Comparison of ENCODE assay signal across 16 mouse cellular contexts in genomic region chr2:125092123-125092522, GRCm38 (mm10). TPM values are rescaled to one million over a fixed set of nuclear protein-coding genes. Genes with fewer than 3 reads are reported as not detected.
DNase-seq lines count a peak whose midpoint lies in the region; ATAC-seq and TF ChIP-seq lines count a peak whose summit lies in the region.
"Not testable (repeated sequence)": the region's sequence is repeated elsewhere in the genome, so short reads cannot be mapped to it uniquely, and the experiment has no call there.
"Had no signal": no experiment of that assay in that cellular context is flagged by ENCODE, and none has a peak within 500 bp of the region (broad histone marks: within the 10 kb centered on the region; RNA-seq: fewer than 3 reads in every experiment).

No protein-coding gene starts in this region.

- H3K27ac ChIP-seq in gastrocnemius, adult 2 months; kidney, embryonic 16.5 days (ENCODE audit: low read length); layer of hippocampus, adult 2 months: not testable (repeated sequence)

- not testable (repeated sequence) for H3K4me2 ChIP-seq in kidney, embryonic 16.5 days (replicated peaks; ENCODE audit: low read depth, low read length)

- not testable (repeated sequence) for DNase-seq in gastrocnemius, adult 2 months; layer of hippocampus, adult 2 months (ENCODE audit: low spot score in 2 of 2)
- peak; percentile 4 for DNase-seq in induced T-regulatory cell, adult 2 months (ENCODE audit: low read depth)

- not testable (repeated sequence) for H3K27me3 ChIP-seq in kidney, embryonic 16.5 days (ENCODE audit: insufficient read depth, low read length)

- intact Hi-C loops in gastrocnemius, adult 2 months (cut with DNase I), result not testable (repeated sequence)

- TF ChIP-seq CTCF in gastrocnemius, adult 2 months (IDR thresholded peaks at IDR 0.05), result peak; percentile 2; the same call in 1 of the 2 replicates
- peak; percentile 38 for TF ChIP-seq CTCF in layer of hippocampus, adult 2 months (conservative IDR thresholded peaks at IDR 0.05)

- peaks cover 37% of the 10 kb centered on the region for H3K36me3 ChIP-seq in kidney, embryonic 16.5 days (ENCODE audit: insufficient read depth, low read length)

- H3K9ac ChIP-seq in kidney, embryonic 16.5 days (replicated peaks; ENCODE audit: low read length), result not testable (repeated sequence)

- not testable (repeated sequence) for H3K9me3 ChIP-seq in kidney, embryonic 16.5 days (ENCODE audit: low read length)

- ATAC-seq in kidney, embryonic 16.5 days (ENCODE audit: low FRiP score, low TSS enrichment), result peak; percentile 42; the same call in 1 of the 2 replicates

- not testable (repeated sequence) for H3K4me1 ChIP-seq in kidney, embryonic 16.5 days (ENCODE audit: insufficient read depth, low read length)

- WGBS in kidney, embryonic 16.5 days, result 74% methylated on average over 3 of the region's 3 CpGs

- not testable (repeated sequence) for H3K4me3 ChIP-seq in gastrocnemius, adult 2 months; kidney, embryonic 16.5 days (ENCODE audit: low read length); layer of hippocampus, adult 2 months

RNA-seq across cellular contexts. Expression of gene Slc24a5, which starts 24.2 kb away (rescaled TPM):
- total RNA-seq in gastrocnemius, adult 2 months (2021), result not detected
- 2.1 and 2.8 TPM in 2 replicates for polyA plus RNA-seq in kidney, embryonic 16.5 days (2015; fragmentation: Nextera tagmentation; extraction: Ambion mirVana)
- under 1 TPM; 0.47 to 0.61 TPM for total RNA-seq in layer of hippocampus, adult 2 months (2021)
- total RNA-seq: adrenal gland, postnatal 36 days; forebrain, postnatal 0 days had no signal

RNA-seq across cellular contexts. Expression of gene Myef2, which starts 31.3 kb away (rescaled TPM):
- total RNA-seq in gastrocnemius, adult 2 months (2021), result 1 to 10 TPM; 2.8 to 3.0 TPM
- polyA plus RNA-seq in kidney, embryonic 16.5 days (2015; fragmentation: Nextera tagmentation; extraction: Ambion mirVana), result 86.5 and 99.9 TPM in 2 replicates
- total RNA-seq in layer of hippocampus, adult 2 months (2021), result 100 to 1,000 TPM; 105 to 108 TPM

RNA-seq across cellular contexts. Expression of gene Ctxn2, which starts 44.4 kb away (rescaled TPM):
- total RNA-seq in gastrocnemius, adult 2 months (2021), result not detected
- polyA plus RNA-seq in kidney, embryonic 16.5 days (2015; fragmentation: Nextera tagmentation; extraction: Ambion mirVana), result not detected in 2 replicates
- total RNA-seq in layer of hippocampus, adult 2 months (2021), result 10 to 100 TPM; 11.2 to 16.0 TPM
- total RNA-seq: adrenal gland, adult 18-20 months; adrenal gland, postnatal 14 days; adrenal gland, postnatal 36 days; ES-E14 had no signal
- polyA plus RNA-seq: activated CD4-positive, CD25-positive, alpha-beta regulatory T cell, adult 4 months; C2C12; embryonic facial prominence, embryonic 10.5 days; embryonic facial prominence, embryonic 12.5 days; embryonic facial prominence, embryonic 14.5 days; forebrain, embryonic 11.5 days; Patski had no signal

Comparison
In these comparisons a context has a peak if more than half of its experiments do, and no peak if none do; other contexts are left out.
1. RNA of gene Myef2, which starts 31.3 kb away (total RNA-seq): 105 to 108 TPM in layer of hippocampus, adult 2 months; 2.8 to 3.0 TPM in gastrocnemius, adult 2 months; every median in the first group is over 10 times any median in the second.
2. RNA of gene Ctxn2, which starts 44.4 kb away (total RNA-seq): 11.2 to 16.0 TPM in layer of hippocampus, adult 2 months; not detected in gastrocnemius, adult 2 months; every median in the first group is over 10 times any median in the second.